Mouse (Mus musculus) brain, embryonic 14.5 days (tissue): ENCODE measurements around the gene Ugt1a7c. TPM values are rescaled to one million over a fixed set of nuclear protein-coding genes. Genes with fewer than 3 reads are reported as not detected.
A peak's percentile ranks its signal among the peaks of the same experiment; 100 is the strongest.
"Not testable (repeated sequence)": the region's sequence is repeated elsewhere in the genome, so short reads cannot be mapped to it uniquely, and the experiment has no call there.

ENCODE experiments used
- DNase-seq: peaks from one replicate; pipeline ENCODE4 v3.0.0-alpha.2; 2011; ENCODE audit warnings: low read depth
- CTCF ChIP-seq: fragments of 200-500 bp; IDR thresholded peaks from 2 replicates; pipeline ENCODE4 v1.5.1; 2012; ENCODE audit warnings: inconsistent platforms, mild to moderate bottlenecking, moderate library complexity, borderline replicate concordance; ENCODE audit not compliant: insufficient read depth, insufficient read length; ENCODE audit errors: extremely low read depth
- POLR2A ChIP-seq: fragments of 200-500 bp; IDR thresholded peaks from 2 replicates; pipeline ENCODE4 v1.6.1; 2012; ENCODE audit warnings: mild to moderate bottlenecking, inconsistent platforms, borderline replicate concordance; ENCODE audit not compliant: poor library complexity, insufficient read depth, insufficient read length, severe bottlenecking; ENCODE audit errors: extremely low read depth
- polyA plus RNA-seq: library from polyadenylated mRNA; depleted of rRNA; stranded (reverse); fragments of >200 nt; gene quantifications from 2 replicates; pipeline ENCODE4 v1.2.3, GENCODE M21; 2012

The Ugt1a7c gene
- polyA plus RNA-seq, 1 experiment = 0.72 TPM

DNA sequence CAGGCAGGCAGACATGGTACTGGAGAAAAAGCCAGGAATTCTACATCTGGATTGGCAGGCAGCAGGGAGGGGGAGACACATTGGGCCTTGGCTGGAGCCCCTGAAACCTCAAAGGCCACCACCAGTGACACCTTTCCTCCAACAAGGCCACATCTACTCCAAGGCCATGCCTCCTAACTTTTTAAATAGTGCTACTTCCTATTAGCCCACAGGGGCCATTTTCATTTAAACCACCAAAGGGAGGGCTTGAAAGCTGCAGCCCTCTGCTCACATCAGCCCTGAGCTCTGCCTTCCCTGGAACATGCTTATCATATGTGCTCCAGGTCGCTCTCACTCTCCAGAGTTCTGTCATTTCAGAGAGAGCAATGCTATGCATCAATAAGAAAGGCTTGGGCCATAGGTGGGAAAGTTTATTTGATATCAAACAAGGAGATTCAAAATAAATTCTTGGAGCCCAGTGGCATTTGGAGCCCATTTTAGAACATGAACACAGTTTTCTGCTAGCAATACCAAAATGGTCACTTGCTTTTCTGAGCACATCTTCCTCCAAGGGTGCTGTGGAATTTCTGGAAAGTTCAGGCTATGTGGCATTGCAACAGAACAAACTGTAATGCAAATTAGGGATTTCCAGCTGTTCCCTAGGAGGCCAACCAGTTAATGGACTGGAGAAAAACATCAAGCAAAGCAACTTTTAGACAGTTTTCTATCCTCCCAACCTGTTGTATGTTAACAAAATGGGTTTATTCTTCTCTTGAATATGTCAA lies 10.0 kb downstream of the Ugt1a7c start:
- TF ChIP-seq POLR2A (no peak), CTCF (no peak)
- no peak for DNase-seq

DNA sequence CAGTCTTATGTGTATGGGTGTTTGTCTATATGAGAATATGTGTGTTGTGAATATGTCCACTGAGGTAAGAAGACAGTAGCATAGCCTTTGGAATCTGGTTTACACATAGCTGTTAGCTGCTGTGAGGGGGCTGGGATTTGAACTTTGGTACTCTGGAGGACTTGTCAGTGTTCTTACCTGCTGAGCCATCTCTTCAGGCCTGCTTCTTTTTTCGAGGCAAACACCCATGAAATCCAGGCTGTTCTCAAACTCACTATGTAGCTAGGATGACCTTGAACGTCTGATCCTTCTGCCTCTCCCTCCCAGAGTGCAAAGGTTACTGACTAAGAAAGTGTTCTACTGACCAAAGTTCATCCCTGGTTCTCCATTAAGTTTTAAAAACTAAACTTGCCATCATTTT lies 10.8 kb downstream of the Ugt1a7c start:
- no peak for DNase-seq
- TF ChIP-seq CTCF (no peak), POLR2A (no peak)

DNA sequence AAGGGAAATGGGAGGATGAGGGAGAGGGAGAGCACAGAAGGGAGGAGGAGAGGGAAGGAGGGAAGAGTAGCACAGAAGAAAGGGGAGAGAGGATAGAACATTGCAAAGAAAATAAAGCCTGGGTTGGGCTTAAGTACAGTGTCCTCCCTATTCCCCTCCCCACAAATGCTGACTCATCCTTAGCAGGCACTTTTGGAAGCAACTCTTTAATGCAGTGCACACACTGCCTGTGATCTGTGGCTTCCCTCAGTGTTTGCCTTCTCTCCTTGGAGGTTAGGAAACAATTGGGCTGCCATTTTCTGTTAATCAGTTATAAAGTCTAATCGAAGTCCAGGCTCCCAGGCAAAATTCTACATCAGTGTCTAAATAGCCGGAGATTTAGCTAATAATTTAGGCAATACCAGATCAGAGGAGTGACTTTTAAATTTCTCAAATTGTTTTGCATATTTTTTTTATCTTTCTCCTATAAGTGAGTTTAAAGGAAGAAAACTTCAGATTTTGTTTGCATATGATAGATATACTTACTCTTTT lies 14.2 kb downstream of the Ugt1a7c start:
- not testable (repeated sequence) for DNase-seq

DNA sequence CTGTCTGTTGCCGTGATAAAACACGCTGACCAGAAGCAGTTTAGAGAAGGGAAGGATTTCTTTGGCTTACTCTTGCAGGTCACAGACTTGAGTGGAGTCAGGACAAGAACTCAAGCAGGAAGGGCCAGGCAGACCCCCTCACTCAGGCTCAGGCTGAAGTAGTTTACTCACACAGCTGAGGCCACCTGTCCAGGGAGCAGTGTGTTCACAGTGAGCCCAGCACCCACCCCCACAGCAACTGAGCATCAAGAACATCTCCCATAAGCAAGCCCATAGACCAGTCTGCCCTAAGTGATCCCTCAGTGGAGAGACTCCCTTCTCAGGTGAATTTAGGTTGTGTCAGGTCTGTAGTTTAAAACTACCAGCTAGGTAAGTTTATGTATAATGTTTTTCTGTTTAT lies 14.7 kb downstream of the Ugt1a7c start:
- not testable (repeated sequence) for DNase-seq

DNA sequence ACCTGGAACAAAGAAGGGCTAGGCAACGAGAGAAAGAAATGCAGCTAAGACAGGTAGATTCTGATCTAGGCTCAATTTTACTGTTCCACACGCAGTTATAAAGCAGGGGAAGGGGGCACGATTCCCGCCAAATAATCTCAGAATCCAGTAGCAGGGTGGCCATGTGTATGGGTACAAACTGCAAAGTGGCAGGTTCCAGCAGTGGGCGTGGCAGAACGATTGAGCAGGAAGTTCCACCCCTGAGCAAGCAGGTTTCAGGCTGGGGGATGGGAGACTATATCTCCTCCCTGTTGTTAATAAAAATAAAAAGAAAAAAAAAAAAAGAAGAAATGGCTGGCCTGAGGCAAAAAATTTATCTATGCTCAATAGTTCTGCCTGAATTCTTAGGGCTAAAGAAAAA lies 17.9 kb downstream of the Ugt1a7c start:
- DNase-seq = not testable (repeated sequence)

DNA sequence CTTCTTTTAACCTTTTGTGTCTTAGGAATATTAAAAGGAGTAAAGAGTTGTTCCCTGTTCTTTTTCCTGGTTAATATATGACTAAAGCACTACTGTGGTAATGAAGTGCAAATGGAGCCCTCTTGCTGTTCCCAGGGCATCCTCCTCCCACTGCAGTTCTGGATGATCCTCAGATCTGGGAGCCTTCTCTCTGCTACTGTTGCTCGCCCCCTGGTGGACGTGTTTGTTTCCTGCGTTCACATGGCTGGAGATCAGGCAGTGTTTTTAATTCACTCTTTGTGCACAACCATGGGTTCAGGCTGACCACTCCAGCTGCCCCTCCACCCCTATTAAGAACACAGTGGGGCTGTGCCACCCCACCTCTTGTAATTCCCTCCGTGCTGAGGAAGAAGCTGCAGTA lies 25.7 kb downstream of the Ugt1a7c start:
- not testable (repeated sequence) for DNase-seq

DNA sequence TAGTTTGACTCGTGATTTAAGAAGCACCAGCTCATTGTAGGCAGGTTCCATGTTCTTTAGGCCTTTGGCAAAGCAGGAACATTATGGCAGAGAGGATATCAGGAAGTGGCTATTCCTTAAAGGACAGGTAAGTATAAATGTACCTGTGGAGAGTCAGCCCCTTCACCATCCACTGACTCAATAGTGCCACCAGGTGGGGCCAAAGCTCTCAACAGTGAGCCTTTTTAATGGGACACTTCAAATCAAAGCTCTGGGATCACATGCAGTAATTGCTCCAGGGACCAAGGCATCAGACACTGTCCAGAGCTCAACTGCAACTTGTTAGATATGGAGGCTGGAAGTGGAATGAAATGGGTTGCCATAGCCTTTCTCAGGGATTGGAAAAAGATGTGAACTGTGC lies 26.7 kb downstream of the Ugt1a7c start:
- not testable (repeated sequence) for DNase-seq
- TF ChIP-seq CTCF = peak; percentile 0; the same call in 1 of the 2 replicates

DNA sequence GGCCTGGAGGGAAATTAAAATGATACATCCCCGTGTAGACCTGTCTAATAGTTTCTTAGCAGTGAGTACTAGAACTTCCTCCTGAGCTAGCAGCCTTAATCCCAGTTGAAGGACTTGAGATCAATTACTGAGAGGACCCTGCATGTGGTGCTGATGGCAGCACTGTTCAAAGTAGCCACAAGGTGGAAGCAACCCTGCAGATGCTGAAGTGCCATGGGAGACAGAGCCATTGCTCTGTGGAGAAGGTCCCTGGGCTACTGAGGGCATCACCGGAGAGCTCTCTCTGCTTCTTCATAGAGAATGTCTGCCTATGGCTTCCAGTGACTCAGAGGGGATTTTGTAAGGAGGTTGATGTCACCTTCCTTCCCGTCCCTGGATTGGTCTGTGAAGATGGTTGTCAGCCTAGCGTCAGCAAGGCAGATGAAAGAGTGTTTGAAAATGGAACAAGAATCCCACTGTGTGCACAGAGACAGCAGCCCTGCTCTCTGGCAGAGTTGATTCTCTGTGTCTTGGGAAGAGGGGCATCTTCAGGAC lies 31.0 kb downstream of the Ugt1a7c start:
- DNase-seq = not testable (repeated sequence)

DNA sequence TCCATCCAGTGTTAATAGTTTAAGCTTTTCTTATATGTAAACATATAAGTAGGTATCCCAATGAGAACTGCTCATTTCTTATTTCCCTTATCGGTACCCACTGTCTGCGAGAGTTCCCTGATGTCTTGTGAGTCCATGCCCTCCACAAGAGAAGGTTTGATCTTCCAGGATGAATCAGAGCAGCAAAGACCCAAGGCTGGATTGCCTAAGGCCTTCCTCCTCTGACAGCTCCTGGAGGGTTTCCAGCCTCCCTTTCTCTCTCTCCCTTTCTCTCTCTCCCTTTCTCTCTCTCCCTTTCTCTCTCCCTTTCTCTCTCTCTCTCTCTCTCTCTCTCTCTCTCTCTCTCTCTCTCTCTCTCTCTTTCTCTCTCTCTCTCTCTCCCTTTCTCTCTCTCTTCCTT lies 34.2 kb downstream of the Ugt1a7c start:
- not testable (repeated sequence) for DNase-seq

DNA sequence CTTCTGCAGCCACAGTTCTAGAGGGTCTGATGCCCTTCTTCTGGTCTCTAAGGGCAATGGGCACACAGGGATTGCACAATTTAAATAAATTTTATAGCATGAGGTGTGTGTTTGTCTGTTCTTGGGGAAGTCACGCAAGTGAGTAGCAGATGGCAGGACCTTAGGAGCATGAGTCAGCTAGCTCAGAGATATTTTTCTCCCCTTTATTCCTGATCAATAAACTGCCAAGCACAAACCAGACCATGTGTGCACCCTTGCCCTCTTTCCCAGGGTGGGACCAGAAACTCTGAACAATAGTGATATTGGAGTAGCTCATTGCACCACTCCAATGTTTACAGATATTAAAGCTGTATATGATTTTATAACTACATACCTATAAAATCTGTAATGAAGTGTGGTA lies 35.4 kb downstream of the Ugt1a7c start:
- DNase-seq = not testable (repeated sequence)

DNA sequence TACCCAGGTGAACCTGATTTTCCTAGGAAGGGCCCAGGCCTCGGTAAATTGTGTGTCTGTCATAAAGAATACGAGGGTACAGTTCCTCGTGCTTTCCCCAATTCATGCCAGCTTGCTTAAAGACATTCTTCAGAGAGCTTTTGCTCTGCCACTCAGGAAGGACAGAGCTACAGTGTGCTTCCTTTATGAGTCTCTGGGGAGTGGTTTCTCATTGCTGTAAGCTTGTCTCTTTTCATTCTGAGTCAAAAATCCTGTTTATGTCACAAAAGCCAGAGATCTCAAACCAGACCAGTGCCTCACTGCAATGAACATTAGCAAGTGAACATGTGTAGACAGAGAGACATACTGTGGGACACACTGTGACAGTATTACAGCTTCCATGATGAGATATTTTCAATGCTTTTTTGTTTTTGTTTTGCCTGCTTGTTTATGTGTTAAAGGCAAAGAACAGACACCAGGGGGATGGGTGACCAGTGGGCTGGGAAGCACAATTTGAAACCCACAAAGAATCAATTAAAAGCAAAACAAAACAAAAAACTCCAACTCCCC lies 39.1 kb downstream of the Ugt1a7c start:
- DNase-seq = peak; percentile 50
- TF ChIP-seq CTCF (no peak), POLR2A (no peak)

DNA sequence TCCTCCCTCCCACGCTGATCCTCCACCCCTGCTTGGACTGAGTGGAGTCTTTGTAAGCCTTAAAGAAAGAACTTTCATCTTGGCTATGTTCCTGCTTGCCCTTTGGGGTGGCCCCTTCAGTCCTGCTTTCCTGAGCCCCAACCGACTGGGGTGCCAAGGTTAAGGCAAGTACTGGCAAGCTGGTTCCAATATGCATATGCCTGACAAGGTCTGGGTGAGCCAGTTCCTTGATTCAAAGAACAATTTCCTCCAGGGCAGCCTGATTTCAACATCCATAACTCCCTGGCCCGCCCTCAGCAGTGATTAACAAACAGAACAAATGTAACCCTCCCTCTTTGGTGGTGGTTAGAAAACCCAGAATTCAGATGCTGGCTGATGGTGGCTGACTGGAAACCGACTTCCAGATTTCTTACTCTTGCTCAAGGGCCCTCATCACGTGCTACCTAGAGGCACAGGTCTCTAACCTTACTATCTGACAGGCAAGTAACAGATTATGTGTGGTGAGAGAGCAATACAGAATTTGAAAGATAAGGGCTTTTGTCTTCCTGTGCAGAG lies 39.7 kb downstream of the Ugt1a7c start, which contains the start of gene Ugt1a6a:
Gene Ugt1a6a, plus strand, starts transcription at position 353 of the 555 bp plus-strand sequence.
- peak; percentile 83 for DNase-seq

DNA sequence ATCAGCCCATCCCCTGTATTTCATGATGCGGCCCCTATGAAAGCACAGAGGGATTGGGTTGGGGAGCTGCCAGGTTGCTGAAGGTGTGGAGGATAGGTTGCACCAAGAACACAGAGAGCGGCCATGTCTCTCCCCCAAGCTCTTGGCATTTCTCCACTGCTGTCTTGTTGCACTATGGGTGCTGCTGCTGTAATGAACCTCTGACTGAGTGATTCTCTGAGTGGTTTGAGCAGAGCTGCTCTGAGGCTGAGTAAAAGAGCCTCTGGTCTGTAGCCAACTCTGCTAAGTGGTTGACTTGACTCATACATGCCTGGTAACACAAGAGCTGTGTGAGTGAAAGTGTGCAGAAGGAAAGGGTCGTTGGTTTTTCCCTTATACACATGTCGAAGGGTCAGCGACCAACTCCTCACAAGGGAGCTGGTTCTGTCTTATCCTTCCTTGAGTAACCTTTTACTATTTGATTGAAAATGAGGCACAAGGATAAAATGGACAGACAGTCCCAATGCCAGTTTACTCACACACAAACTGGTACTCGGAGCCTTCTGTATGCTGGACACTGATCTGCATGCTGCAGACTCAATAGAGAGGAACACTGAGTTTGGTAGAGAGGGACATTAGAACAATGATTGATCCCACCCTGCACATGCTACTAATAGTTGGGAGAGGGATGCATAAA lies 40.5 kb downstream of the Ugt1a7c start:
- peak; percentile 20 for DNase-seq

DNA sequence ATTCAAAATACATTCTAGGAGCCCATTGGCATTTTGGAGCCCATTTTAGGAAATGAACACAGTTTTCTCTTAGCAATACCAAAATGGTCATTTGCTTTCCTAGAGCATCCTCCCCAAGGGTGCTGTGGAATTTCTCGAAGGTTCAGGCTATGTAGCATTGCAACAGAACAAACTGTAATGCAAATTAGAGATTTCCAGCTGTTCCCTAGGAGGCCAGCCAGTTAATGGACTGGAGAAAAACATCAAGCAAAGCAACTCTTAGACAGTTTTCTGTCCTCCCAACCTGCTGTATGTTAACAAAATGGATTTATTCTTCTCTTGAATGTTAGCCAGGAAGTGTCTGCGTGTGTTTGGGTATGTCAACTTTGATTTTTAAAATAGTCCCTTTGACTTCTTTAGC lies 41.8 kb downstream of the Ugt1a7c start:
- no peak for DNase-seq
- TF ChIP-seq CTCF (no peak), POLR2A (no peak)
